Mouse (Mus musculus) activated CD4-positive, CD25-positive, alpha-beta regulatory T cell, adult 4 months (primary cell): ENCODE results near the gene Olfr1066. TPM values are rescaled to one million over a fixed set of nuclear protein-coding genes. Genes with fewer than 3 reads are reported as not detected.
"Not testable (repeated sequence)": the region's sequence is repeated elsewhere in the genome, so short reads cannot be mapped to it uniquely, and the experiment has no call there.

Source experiments
- ATAC-seq: one replicate; pipeline ENCODE4 v1.8.0; 2017
- polyA plus RNA-seq, 2 experiments: library from polyadenylated mRNA; unstranded; fragments of 100-300 nt; shearing (Covaris generic); gene quantifications; one replicate each; pipeline ENCODE4 v1.2.1; 2017

Olfr1066 gene
- not detected for polyA plus RNA-seq

- ATAC-seq: no peak
Observed at GRCm38 (mm10) chr2:86456169-86456568, at the start of gene Olfr1066. Gene Olfr1066 (minus strand): TSS chr2:86456269.

DNA sequence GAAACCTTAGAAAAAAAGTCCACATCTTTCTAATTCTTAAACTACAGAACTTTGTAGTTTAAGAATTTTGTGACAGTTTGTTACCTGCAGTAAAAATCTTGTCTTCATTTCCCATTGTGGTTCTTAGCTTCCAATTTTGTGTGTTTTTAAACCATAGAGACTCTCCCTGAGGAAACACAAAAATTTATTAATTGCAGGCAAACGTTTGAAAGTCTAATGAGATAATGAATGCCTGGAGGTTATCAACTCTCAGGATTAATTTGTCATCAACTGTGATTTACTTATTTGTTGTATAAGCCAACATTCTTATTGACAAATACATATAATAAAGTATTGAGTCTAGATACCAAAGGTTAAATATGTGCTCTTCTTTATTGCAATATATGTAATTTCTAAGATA lies 31.2 kb upstream of the Olfr1066 start, which contains the start of gene Olfr228:
TSS of gene Olfr228 (minus strand) at position 101 of the 400 bp plus-strand sequence.
- ATAC-seq: no peak

GRCm38 (mm10) chr2:86464442-86465109 lies 8.5 kb upstream of the Olfr1066 start:
- peak; percentile 43 for ATAC-seq

GRCm38 (mm10) chr2:86460434-86460833 lies 4.4 kb upstream of the Olfr1066 start:
- no peak for ATAC-seq

- not testable (repeated sequence) for ATAC-seq
Observed at GRCm38 (mm10) chr2:86450491-86450890, 5.6 kb downstream of the Olfr1066 start, which contains the start of gene Olfr1065. Gene Olfr1065 (minus strand): TSS chr2:86450591.

GRCm38 (mm10) chr2:86442101-86442500 lies 14.0 kb downstream of the Olfr1066 start:
- ATAC-seq: not testable (repeated sequence)

GRCm38 (mm10) chr2:86428511-86428910 lies 27.6 kb downstream of the Olfr1066 start:
- not testable (repeated sequence) for ATAC-seq

GRCm38 (mm10) chr2:86426649-86427048 lies 29.4 kb downstream of the Olfr1066 start, which contains the start of gene Olfr1062:
Gene Olfr1062 (minus strand): TSS chr2:86426749.
- not testable (repeated sequence) for ATAC-seq

DNA sequence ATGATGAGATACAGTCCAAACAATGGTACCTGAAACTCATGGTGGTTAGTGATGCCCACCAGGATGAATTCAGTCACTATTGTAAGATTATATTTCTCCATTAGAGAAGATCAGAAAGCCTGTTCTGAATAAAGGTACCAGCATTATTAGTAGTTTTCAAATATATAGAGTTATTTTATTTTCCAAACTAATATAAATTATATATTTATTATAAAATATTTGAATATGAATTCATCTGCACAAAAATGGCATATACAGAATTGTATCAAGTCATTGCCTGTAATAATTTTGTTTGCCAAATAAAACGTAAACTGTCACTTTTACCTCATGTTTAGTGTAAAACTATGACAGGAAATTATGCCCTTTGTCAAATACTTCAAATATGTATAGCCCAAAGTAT lies 42.1 kb downstream of the Olfr1066 start, which contains the start of gene Olfr1061:
TSS of gene Olfr1061 (minus strand) at position 101 of the 400 bp plus-strand sequence.
- no peak for ATAC-seq

Other genes starting within 250 kb of the Olfr1066 start
- not detected for gene Olfr1046, start 237.0 kb downstream of the Olfr1066 start, polyA plus RNA-seq
- not detected for gene Olfr1047, start 224.9 kb downstream of the Olfr1066 start, polyA plus RNA-seq
- not detected for gene Olfr1048, start 216.0 kb downstream of the Olfr1066 start, polyA plus RNA-seq
- not detected for gene Olfr1049, start 197.9 kb downstream of the Olfr1066 start, polyA plus RNA-seq
- gene Olfr1051, start 177.2 kb downstream of the Olfr1066 start, polyA plus RNA-seq: not detected
- gene Olfr1052, start 163.8 kb downstream of the Olfr1066 start, polyA plus RNA-seq: under 1 TPM in 1 of 2 experiments, not detected in 1; 0.21 TPM
- gene Olfr1053, start 141.0 kb downstream of the Olfr1066 start, polyA plus RNA-seq: not detected
- gene Olfr1054, start 120.8 kb downstream of the Olfr1066 start, polyA plus RNA-seq: not detected
- gene Olfr1055, start 106.0 kb downstream of the Olfr1066 start, polyA plus RNA-seq: not detected
- gene Olfr1056, start 93.8 kb downstream of the Olfr1066 start, polyA plus RNA-seq: not detected
- not detected for gene Olfr1057, start 77.9 kb downstream of the Olfr1066 start, polyA plus RNA-seq
- gene Olfr1058, start 67.7 kb downstream of the Olfr1066 start, polyA plus RNA-seq: not detected
- not detected for gene Olfr1061, start 42.2 kb downstream of the Olfr1066 start, polyA plus RNA-seq
- not detected for gene Olfr1062, start 29.5 kb downstream of the Olfr1066 start, polyA plus RNA-seq
- not detected for gene Olfr1065, start 5.7 kb downstream of the Olfr1066 start, polyA plus RNA-seq
- not detected for gene Olfr228, start 31.1 kb upstream of the Olfr1066 start, polyA plus RNA-seq
- gene Olfr1076, start 52.2 kb upstream of the Olfr1066 start, polyA plus RNA-seq: not detected
- not detected for gene Olfr1079, start 86.2 kb upstream of the Olfr1066 start, polyA plus RNA-seq
- not detected for gene Olfr1080, start 102.0 kb upstream of the Olfr1066 start, polyA plus RNA-seq
- not detected for gene Olfr1082, start 142.7 kb upstream of the Olfr1066 start, polyA plus RNA-seq
- gene Olfr1084, start 183.5 kb upstream of the Olfr1066 start, polyA plus RNA-seq: not detected
- not detected for gene Olfr1085, start 205.8 kb upstream of the Olfr1066 start, polyA plus RNA-seq
- gene Olfr1086, start 223.8 kb upstream of the Olfr1066 start, polyA plus RNA-seq: not detected
- not detected for gene Olfr1087, start 242.1 kb upstream of the Olfr1066 start, polyA plus RNA-seq